Mouse (Mus musculus): Measurements from ENCODE around the gene Stk17b.
"Not testable (repeated sequence)": the region's sequence is repeated elsewhere in the genome, so short reads cannot be mapped to it uniquely, and the experiment has no call there.

Gene Stk17b

GRCm38 (mm10) chr1:53728489-53729225 is 56.4 kb downstream of the Stk17b start:
- intact Hi-C loops (cut with DNase I): no loop called here

- intact Hi-C loops (cut with DNase I): no loop called here
Observed at GRCm38 (mm10) chr1:53726883-53727282, 58.1 kb downstream of the Stk17b start.

GRCm38 (mm10) chr1:53721353-53721752 is 63.7 kb downstream of the Stk17b start:
- intact Hi-C loops (cut with DNase I): no loop called here

GRCm38 (mm10) chr1:53720601-53721351 is 64.2 kb downstream of the Stk17b start:
- intact Hi-C loops (cut with DNase I): no loop called here

GRCm38 (mm10) chr1:53715966-53716515 is 69.0 kb downstream of the Stk17b start:
- intact Hi-C loops (cut with DNase I): loop anchor here (2.0 kb wide), 1 partner anchor 175 kb away; no protein-coding TSS in a partner anchor

- intact Hi-C loops (cut with DNase I): loop anchor here (2.0 kb wide), 1 partner anchor 175 kb away; no protein-coding TSS in a partner anchor
Observed at GRCm38 (mm10) chr1:53715446-53715845, 69.6 kb downstream of the Stk17b start.

GRCm38 (mm10) chr1:53713383-53713782 is 71.6 kb downstream of the Stk17b start:
- intact Hi-C loops (cut with DNase I): not testable (repeated sequence)

- intact Hi-C loops (cut with DNase I): no loop called here
Observed at GRCm38 (mm10) chr1:53711069-53711468, 74.0 kb downstream of the Stk17b start.

GRCm38 (mm10) chr1:53709602-53710001 is 75.4 kb downstream of the Stk17b start:
- intact Hi-C loops (cut with DNase I): not testable (repeated sequence)

- intact Hi-C loops (cut with DNase I): no loop called here
Observed at GRCm38 (mm10) chr1:53706431-53707361, 78.3 kb downstream of the Stk17b start, which contains the start of gene Dnah7a. Gene Dnah7a (minus strand): TSS chr1:53706784.
